Mouse (Mus musculus) spleen, adult 2 months (tissue): ENCODE data around the gene Sfxn2. TPM values are rescaled to one million over a fixed set of nuclear protein-coding genes. Genes with fewer than 3 reads are reported as not detected.

Source experiments
- DNase-seq, 2 experiments: peaks; one replicate each; pipeline versions ENCODE4 v3.0.0 to v3.0.0-alpha.2; 2012 to 2021; ENCODE audit warnings: low spot score in 2 of 2, low read depth in 1 of 2
- H3K27ac ChIP-seq: fragments of 200-500 bp; 2 replicates; pipeline ENCODE4 v1.5.1; 2012; ENCODE audit warnings: low read length, inconsistent platforms; ENCODE audit not compliant: insufficient read depth
- H3K27me3 ChIP-seq: fragments of 200-500 bp; 2 replicates; pipeline ENCODE4 v1.6.1; 2012; ENCODE audit warnings: mild to moderate bottlenecking, moderate library complexity, low read length, inconsistent platforms; ENCODE audit not compliant: control insufficient read depth, insufficient read depth
- H3K36me3 ChIP-seq: fragments of 200-500 bp; 2 replicates; pipeline ENCODE4 v1.6.1; 2012; ENCODE audit warnings: mild to moderate bottlenecking, low read length, inconsistent platforms; ENCODE audit not compliant: control insufficient read depth, insufficient read depth
- H3K4me1 ChIP-seq: fragments of 200-500 bp; 2 replicates; pipeline ENCODE4 v1.6.1; 2011; ENCODE audit warnings: inconsistent platforms; ENCODE audit not compliant: control insufficient read depth, insufficient read depth, insufficient read length
- H3K4me3 ChIP-seq: fragments of 200-500 bp; 2 replicates; pipeline ENCODE4 v1.5.1; 2011; ENCODE audit warnings: mild to moderate bottlenecking, inconsistent platforms; ENCODE audit not compliant: insufficient read depth, insufficient read length; ENCODE audit errors: extremely low read depth
- CTCF ChIP-seq: fragments of 200-500 bp; IDR thresholded peaks from 2 replicates; pipeline ENCODE4 v1.5.1; 2011; ENCODE audit warnings: mild to moderate bottlenecking, inconsistent platforms; ENCODE audit not compliant: insufficient read depth, insufficient read length, insufficient replicate concordance; ENCODE audit errors: extremely low read depth
- POLR2A ChIP-seq: fragments of 200-500 bp; IDR thresholded peaks from 2 replicates; pipeline ENCODE4 v1.6.1; 2011; ENCODE audit warnings: low read depth, low read length, inconsistent platforms
- WGBS: fragments of 180-500 bp; shearing (Covaris S2); methylation state at CpG from one replicate; pipeline ENCODE4 v1.1.7; 2018; 5-methylcytosine and 5-hydroxymethylcytosine counted together
- polyA plus RNA-seq: library from polyadenylated mRNA; depleted of rRNA; stranded (reverse); fragments of >200 nt; gene quantifications from 2 replicates; pipeline ENCODE4 v1.2.3, GENCODE M21; 2012

The Sfxn2 gene
- polyA plus RNA-seq, 1 experiment, result 3.2 TPM

DNA sequence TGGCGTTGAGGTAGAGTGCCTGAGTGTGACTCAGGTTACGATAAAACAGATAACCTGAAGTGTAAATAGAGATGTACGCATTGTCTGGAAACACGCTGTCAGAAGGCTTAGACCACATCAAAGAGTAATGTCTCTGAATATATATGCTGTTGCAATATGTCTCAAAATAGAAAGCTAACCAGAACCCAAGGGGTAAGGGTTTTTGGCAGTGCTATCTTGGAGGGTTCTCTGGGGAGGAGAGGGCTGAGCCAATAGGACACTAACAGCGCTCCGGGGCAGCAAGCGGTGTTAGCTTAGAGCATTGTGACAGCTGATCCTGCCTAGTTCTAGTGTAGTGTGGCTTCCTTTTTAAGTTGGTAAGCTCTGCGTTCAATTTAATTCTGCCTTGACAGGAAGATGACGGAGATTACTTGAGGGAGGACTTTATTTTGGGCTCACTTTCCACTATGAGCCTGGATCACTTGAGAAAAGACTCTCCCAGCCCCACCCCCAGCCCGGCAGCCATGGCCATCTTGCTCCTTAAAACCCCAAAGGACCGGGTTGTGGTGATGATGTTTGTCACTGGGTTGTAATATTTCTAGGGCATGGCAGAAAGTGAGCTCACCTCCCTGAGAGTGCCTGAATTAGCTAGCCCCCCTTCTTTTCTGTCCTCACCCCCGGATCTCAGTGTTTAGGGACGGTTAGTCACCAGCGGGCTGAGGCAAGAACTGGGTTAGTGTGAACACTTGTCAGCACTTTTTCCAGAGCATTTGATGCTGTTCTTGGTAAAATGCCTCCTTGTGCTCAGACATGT lies 47.0 kb downstream of the Sfxn2 start:
- Histone ChIP-seq H3K4me1 (peaks cover 16% of the 10 kb centered on the region; the same call in 1 of the 2 replicates), H3K27me3 (no peaks in the 10 kb centered on the region), H3K36me3 (0 out of 2 replicates have a peak, but pooled peaks cover 2% of the 10 kb centered on the region), H3K4me3 (no peak overlapping the region), H3K27ac (no peak overlapping the region; the same call in 1 of the 2 replicates)
- 43% methylated on average over 14 of the region's 14 CpGs for WGBS
- peak in 1 of 2 experiments; percentile 56 for DNase-seq
- TF ChIP-seq CTCF (no peak), POLR2A (no peak)

DNA sequence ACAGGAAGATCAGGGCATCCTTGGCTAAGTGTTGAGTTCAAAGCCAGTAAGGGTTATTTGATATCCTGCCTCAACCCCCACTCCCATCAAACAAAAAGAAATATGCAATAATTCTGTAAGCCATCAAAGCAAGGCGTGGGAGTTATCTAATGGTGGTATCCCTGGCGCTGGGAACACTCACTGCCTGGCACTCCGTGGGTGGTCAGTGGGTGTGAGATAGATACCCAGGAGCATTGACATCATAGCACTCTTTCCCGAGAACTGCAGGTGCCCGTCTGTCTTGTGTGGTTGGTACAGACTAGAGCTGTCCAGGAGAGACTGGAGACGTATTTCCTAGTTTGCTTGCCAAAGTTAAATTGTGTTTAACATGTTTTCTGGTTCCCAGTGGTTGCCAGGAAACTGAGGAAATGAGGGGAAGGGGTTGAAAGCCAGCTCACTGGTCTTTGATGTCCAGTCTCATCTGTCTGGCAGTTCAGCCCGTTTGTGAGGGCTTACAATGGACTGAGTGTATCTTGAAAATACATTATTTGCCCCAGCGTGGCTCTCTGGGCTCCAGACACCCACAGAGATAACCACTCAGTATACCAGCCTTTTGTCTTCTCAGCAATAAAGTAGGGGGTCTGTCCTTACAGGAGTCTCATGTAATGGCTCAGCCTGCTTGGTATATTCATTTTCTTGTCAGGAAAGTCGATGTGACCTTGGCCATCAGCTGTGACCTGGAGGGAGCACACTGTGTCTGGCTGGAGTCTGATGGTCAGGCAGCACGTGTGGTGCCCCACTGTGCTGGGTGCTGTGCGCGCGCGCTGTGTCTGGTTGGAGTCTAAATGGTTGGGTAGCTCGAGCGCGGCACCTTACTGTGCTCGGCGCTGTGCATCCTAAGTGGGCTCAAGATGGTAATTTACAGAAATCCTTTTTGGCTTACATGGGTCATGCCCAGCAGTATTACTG lies 48.3 kb downstream of the Sfxn2 start:
- Histone ChIP-seq H3K27ac (no peak overlapping the region), H3K4me1 (peaks cover 16% of the 10 kb centered on the region; the same call in 1 of the 2 replicates), H3K27me3 (no peaks in the 10 kb centered on the region), H3K4me3 (no peak overlapping the region), H3K36me3 (0 out of 2 replicates have a peak, but pooled peaks cover 2% of the 10 kb centered on the region)
- WGBS, result 90% methylated on average over 19 of the region's 19 CpGs
- no peak for DNase-seq
- TF ChIP-seq CTCF (no peak), POLR2A (no peak)

DNA sequence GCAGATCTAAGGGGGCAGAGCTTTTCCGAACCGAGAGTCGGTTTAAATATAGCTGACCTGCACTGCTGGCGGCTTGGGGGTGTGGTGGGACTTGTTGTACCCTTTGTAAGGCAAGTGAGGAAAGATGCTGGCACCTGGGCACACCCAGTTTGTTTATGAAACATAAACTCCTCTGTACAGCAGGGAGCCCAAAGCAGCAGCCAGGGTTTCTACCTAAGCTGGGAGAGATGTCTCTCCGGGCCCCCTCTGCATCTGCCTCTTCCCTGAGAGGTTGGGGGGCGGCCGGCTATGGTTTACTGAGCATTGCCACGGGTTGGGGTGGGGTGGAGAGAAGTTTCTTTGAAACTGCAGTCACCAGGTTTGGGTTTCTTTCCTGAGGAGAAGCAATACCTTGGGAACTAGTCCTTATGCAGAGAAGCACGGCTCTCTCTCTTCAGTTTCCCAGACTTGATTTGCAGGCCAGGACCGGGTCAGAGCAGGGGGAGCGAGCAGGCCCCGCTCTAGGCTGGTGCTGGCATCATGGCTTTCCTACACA lies 49.6 kb downstream of the Sfxn2 start:
- no peak for DNase-seq
- H3K4me3 ChIP-seq, result no peak overlapping the region
- no peak for TF ChIP-seq CTCF
- no peak for TF ChIP-seq POLR2A
- 84% methylated on average over 12 of the region's 12 CpGs for WGBS
- H3K27me3 ChIP-seq, result no peaks in the 10 kb centered on the region
- H3K27ac ChIP-seq, result no peak overlapping the region
- H3K36me3 ChIP-seq, result 0 out of 2 replicates have a peak, but pooled peaks cover 2% of the 10 kb centered on the region
- peaks cover 11% of the 10 kb centered on the region; the same call in 1 of the 2 replicates for H3K4me1 ChIP-seq

DNA sequence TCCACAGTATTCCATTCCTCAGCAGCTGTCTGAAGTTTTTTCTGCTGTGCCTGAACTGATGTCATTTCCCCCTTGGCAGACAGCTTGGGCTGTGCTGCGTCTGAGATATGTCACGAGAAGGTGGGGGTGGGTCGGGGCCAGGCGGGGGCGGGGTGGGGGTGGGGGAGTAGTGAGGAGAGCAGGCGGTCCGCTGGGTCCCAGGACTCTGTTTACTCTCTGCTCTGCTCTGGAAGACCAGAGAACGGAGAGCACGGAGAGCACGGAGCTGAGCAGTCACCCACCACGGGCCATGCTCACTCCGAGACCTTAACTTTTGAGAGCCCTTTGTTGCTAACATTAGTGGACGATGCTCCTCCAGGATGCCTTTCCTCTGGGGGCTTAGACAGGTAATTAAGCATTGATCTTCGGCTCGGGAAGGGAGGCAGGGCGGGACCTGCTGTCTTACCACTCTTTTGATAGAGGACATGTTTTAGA lies 50.1 kb downstream of the Sfxn2 start:
- H3K27me3 ChIP-seq, result no peaks in the 10 kb centered on the region
- no peak for DNase-seq
- 73% methylated on average over 16 of the region's 16 CpGs for WGBS
- no peak overlapping the region for H3K27ac ChIP-seq
- H3K4me1 ChIP-seq, result peaks cover 6% of the 10 kb centered on the region; the same call in 1 of the 2 replicates
- peaks cover 2% of the 10 kb centered on the region; the same call in 1 of the 2 replicates for H3K36me3 ChIP-seq
- no peak for TF ChIP-seq CTCF
- TF ChIP-seq POLR2A, result no peak
- H3K4me3 ChIP-seq, result no peak overlapping the region

DNA sequence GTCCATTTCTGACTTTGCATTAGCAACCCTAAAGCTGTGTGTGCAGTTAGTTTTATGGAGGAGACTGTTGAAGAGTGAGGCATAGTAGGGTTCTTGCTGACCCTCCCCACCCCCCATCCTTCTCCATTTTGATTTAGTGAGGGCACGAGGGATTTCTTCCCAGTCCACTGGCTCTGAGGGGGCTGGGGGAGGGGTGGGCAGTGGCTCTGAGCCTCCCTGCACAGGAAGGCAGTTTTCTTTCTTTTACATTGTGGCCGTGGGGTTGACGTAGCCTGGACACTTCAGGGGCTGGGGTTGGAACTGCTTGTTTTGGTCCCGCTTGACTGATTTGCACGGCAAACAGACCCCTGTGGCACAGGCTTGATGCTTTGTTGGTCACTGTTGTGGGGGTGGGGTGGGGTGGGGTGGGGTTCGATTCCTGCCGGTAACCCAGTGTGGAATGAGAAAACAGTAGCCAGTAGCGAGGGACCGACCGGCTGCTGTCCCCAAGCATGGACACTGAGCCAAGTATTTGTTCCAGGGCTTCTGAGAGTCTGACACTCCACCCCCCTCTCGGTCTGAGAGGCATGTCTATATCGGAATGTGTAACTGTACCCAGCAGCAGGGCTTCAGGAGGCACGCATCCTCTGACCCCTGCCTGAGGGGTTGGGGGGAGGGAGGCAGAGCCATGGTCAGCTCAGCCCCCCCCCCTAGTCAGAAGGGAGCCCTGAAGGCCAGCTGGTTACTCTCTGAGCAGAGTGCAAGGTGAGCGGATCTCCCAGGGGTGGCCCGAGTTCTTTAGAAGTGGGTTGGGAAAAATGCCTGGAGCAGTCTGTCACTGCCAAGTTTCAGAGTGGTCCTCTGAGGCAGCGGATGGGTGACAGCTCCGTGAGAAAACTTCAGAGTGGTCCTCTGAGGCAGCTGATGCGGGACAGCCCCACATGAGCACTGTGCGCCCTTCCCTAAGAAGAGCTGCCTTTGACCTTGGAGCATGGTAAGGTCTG lies 50.9 kb downstream of the Sfxn2 start:
- 88% methylated on average over 19 of the region's 19 CpGs for WGBS
- DNase-seq, result no peak
- H3K4me3 ChIP-seq, result no peak overlapping the region
- H3K27ac ChIP-seq, result no peak overlapping the region
- TF ChIP-seq CTCF, result no peak
- no peak for TF ChIP-seq POLR2A
- no peaks in the 10 kb centered on the region for H3K27me3 ChIP-seq
- H3K4me1 ChIP-seq, result 0 out of 2 replicates have a peak, but pooled peaks cover 4% of the 10 kb centered on the region
- peaks cover 6% of the 10 kb centered on the region; the same call in 1 of the 2 replicates for H3K36me3 ChIP-seq
